Mouse (Mus musculus) forebrain, postnatal 0 days (tissue): ENCODE results near the gene Macf1. TPM values are rescaled to one million over a fixed set of nuclear protein-coding genes. Genes with fewer than 3 reads are reported as not detected.

Experiments used
- ATAC-seq: fragments of 200-750 bp; cut with Nextera tagmentation; 2 replicates; pipeline ENCODE4 v1.8.0; 2017; ENCODE audit warnings: mild to moderate bottlenecking, moderate library complexity
- DNase-seq: peaks from one replicate; pipeline ENCODE4 v3.0.0-alpha.2; 2015
- H3K27ac ChIP-seq: fragments of 300-500 bp; sonication (generic); 2 replicates; pipeline ENCODE4 v1.5.1; 2014; ENCODE audit warnings: low read depth, mild to moderate bottlenecking, antibody characterized with exemption, low read length, moderate library complexity, mixed read lengths
- H3K27me3 ChIP-seq: fragments of 300-500 bp; sonication (generic); 2 replicates; pipeline ENCODE4 v1.6.1; 2014; ENCODE audit warnings: mild to moderate bottlenecking, low read length, mixed read lengths; ENCODE audit not compliant: insufficient read depth
- H3K36me3 ChIP-seq: fragments of 300-500 bp; sonication (generic); 2 replicates; pipeline ENCODE4 v1.6.1; 2014; ENCODE audit warnings: mild to moderate bottlenecking, moderate library complexity; ENCODE audit not compliant: insufficient read depth
- H3K4me1 ChIP-seq: fragments of 300-500 bp; sonication (generic); 2 replicates; pipeline ENCODE4 v1.6.1; 2014; ENCODE audit warnings: antibody characterized with exemption; ENCODE audit not compliant: insufficient read depth
- H3K4me2 ChIP-seq: fragments of 300-500 bp; sonication (generic); 2 replicates; pipeline ENCODE4 v1.6.1; 2014; ENCODE audit warnings: low read depth, mild to moderate bottlenecking, moderate library complexity
- H3K4me3 ChIP-seq: fragments of 300-500 bp; sonication (generic); 2 replicates; pipeline ENCODE4 v1.5.1; 2014; ENCODE audit warnings: low read depth, low read length, mixed read lengths
- H3K9ac ChIP-seq: fragments of 300-500 bp; sonication (generic); 2 replicates; pipeline ENCODE4 v1.6.1; 2014; ENCODE audit warnings: mild to moderate bottlenecking
- H3K9me3 ChIP-seq: fragments of 300-500 bp; sonication (generic); 2 replicates; pipeline ENCODE4 v1.6.1; 2016; ENCODE audit warnings: low read length
- CTCF ChIP-seq: sonication (generic); IDR thresholded peaks from 2 replicates; pipeline ENCODE4 v1.5.1; 2016; ENCODE audit warnings: antibody characterized with exemption, control low read depth, low read depth
- WGBS: fragments of 180-500 bp; shearing (Covaris S2); extraction: QIAGEN DNeasy Blood & Tissue Kit; methylation state at CpG from one replicate; pipeline ENCODE4 v1.1.7; 2014; 5-methylcytosine and 5-hydroxymethylcytosine counted together
- microRNA-seq, 2 experiments: library from miRNA; unstranded; fragments of <30 nt; microRNA quantifications; one replicate each; pipeline ENCODE4; 2016
- polyA plus RNA-seq: library from polyadenylated mRNA; unstranded; fragments of >200 nt; fragmentation: Nextera tagmentation; extraction: Ambion mirVana; gene quantifications from 2 replicates; pipeline ENCODE4 v1.2.1, GENCODE M21; 2015
- total RNA-seq: library from RNA; depleted of rRNA; stranded (reverse); fragments of >200 nt; gene quantifications from 2 replicates; pipeline ENCODE4 v1.2.3, GENCODE M21; 2014; rRNA removed

Gene Macf1
- total and polyA plus RNA-seq, 2 experiments from 2014 or later, result 58.2 to 345 TPM

DNA sequence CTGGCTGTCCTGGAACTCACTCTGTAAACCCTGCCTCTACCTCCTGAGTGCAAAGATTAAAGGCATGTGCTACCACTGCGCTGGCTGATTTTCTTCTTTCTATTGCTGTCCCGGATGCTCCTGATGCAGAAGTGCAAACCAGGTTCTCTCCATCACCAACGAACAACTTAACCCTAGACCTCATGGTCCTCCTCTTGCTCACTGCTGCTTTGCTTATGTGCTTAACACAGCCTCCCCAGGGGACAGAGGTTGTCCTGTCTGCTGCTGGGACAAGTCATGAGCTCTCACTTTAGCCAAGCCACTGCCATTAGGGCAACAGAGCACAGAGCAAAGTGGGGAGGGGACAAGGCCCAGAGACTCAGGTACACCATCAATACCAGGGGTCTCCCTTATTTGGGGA lies 369.7 kb downstream of the Macf1 start:
- Histone ChIP-seq H3K36me3 (no peaks in the 10 kb centered on the region; the same call in 1 of the 2 replicates), H3K4me2 (no peak overlapping the region), H3K9me3 (no peaks in the 10 kb centered on the region), H3K9ac (no peak overlapping the region), H3K27me3 (no peaks in the 10 kb centered on the region), H3K27ac (no peak overlapping the region), H3K4me3 (no peak overlapping the region), H3K4me1 (no peaks in the 10 kb centered on the region)
- 87% methylated on average over 3 of the region's 3 CpGs for WGBS
- TF ChIP-seq CTCF, result no peak
- DNase-seq, result no peak
- ATAC-seq, result no peak

DNA sequence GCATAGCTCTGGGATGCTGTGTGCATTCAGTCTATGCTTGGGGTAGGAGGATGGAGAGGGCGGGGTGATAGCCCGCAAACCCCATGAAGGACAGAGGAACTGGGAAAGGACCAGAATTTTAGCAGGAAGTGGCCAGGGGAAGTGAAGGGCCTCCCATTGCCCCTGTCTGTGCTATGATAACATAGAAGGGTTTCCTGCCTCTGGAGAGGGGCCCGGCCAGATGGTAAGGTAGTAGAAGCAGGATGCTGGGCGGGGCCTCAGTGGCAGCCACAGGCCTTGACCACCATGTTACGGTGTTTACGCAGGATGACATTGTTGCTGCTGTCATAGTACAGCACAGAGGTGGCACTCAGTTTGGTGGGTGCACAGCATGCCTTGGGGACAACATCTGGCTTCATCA lies 371.1 kb downstream of the Macf1 start:
- no peak for DNase-seq
- H3K4me3 ChIP-seq, result no peak overlapping the region
- H3K4me1 ChIP-seq, result no peaks in the 10 kb centered on the region
- no peaks in the 10 kb centered on the region for H3K9me3 ChIP-seq
- no peaks in the 10 kb centered on the region for H3K27me3 ChIP-seq
- no peak overlapping the region for H3K4me2 ChIP-seq
- 90% methylated on average over 6 of the region's 6 CpGs for WGBS
- no peak overlapping the region for H3K9ac ChIP-seq
- no peaks in the 10 kb centered on the region; the same call in 1 of the 2 replicates for H3K36me3 ChIP-seq
- no peak overlapping the region for H3K27ac ChIP-seq
- no peak for ATAC-seq
- TF ChIP-seq CTCF, result no peak

DNA sequence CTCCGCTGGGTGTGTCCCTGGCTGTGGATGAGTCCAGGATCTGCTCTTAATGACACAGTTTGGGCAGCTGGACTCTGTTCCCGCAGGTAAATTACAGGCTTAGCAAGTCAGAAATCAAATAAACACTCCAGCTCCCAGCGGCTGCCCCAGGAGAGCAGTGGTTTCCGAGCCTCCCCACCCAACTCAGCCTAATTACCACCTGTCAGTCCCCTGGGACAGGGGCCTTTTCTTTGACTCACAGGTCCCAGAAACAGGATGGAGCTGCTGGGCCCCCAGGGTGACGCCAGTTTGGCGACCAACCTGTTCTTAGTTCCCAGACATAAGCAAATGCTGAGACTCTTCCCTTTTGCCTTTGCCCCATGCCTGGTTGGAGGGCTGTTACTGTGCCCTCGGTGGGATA lies 372.3 kb downstream of the Macf1 start:
- no peak overlapping the region for H3K4me2 ChIP-seq
- H3K27ac ChIP-seq, result no peak overlapping the region
- DNase-seq (no peak), ATAC-seq (no peak)
- 86% methylated on average over 7 of the region's 7 CpGs for WGBS
- H3K9ac ChIP-seq, result no peak overlapping the region
- TF ChIP-seq CTCF, result no peak
- no peaks in the 10 kb centered on the region for H3K9me3 ChIP-seq
- no peaks in the 10 kb centered on the region; the same call in none of the 2 replicates for H3K36me3 ChIP-seq
- H3K27me3 ChIP-seq, result no peaks in the 10 kb centered on the region
- no peaks in the 10 kb centered on the region for H3K4me1 ChIP-seq
- no peak overlapping the region for H3K4me3 ChIP-seq

DNA sequence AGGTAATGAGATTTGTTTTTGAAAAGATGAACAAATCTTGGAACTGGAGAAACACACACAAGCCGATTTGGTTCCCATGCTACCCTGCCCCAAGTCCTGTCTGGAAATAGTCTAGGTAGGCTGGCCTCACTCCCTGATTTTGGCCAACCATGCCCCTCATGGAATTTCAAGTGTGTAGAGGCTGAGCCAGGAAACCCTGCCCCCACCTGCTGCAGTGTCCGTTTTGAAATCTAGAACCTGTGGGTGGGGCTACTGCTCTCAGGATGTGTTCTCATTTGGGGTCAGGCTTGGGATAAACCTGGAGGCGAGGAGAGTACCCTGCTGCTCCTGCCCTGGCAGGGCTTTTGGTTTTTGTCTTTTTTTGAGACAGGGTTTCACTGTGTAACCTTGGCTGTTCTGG lies 375.9 kb downstream of the Macf1 start:
- WGBS, result 60% methylated on average over 3 of the region's 3 CpGs

DNA sequence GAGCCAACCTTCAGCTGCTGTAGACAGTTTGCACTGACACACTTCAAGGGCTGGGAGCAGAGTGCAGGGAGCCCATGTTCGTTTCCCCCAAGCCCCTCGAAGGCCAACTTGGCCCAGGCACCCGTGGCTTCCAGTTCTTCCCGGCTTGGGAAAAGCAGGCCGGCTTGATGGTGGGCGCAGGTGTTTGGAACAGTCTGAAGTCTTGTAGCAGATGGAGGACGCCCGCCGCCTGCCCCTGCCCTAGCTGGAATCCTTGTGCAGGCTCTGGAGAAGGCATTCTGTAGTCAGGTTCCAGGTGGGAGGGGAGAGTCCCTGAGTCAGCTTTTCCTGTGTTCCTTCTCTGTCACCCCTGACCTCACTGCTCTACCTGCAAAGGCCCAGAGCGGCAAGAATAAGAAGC lies 377.2 kb downstream of the Macf1 start:
- ATAC-seq (no peak), DNase-seq (no peak)
- Histone ChIP-seq H3K9me3 (no peaks in the 10 kb centered on the region), H3K4me3 (no peak overlapping the region), H3K9ac (no peak overlapping the region), H3K27me3 (no peaks in the 10 kb centered on the region), H3K4me1 (no peaks in the 10 kb centered on the region), H3K36me3 (peaks cover 13% of the 10 kb centered on the region), H3K27ac (no peak overlapping the region), H3K4me2 (no peak overlapping the region)
- WGBS, result 81% methylated on average over 10 of the region's 10 CpGs
- TF ChIP-seq CTCF, result no peak

More for the DNA sequence above, 375.9 kb downstream of the Macf1 start:
- no peak for DNase-seq
- Histone ChIP-seq H3K4me2 (no peak overlapping the region), H3K9ac (no peak overlapping the region), H3K36me3 (no peaks in the 10 kb centered on the region; the same call in none of the 2 replicates), H3K27ac (no peak overlapping the region), H3K27me3 (no peaks in the 10 kb centered on the region), H3K4me1 (no peaks in the 10 kb centered on the region), H3K4me3 (no peak overlapping the region), H3K9me3 (no peaks in the 10 kb centered on the region)
- no peak for ATAC-seq
- TF ChIP-seq CTCF, result no peak

DNA sequence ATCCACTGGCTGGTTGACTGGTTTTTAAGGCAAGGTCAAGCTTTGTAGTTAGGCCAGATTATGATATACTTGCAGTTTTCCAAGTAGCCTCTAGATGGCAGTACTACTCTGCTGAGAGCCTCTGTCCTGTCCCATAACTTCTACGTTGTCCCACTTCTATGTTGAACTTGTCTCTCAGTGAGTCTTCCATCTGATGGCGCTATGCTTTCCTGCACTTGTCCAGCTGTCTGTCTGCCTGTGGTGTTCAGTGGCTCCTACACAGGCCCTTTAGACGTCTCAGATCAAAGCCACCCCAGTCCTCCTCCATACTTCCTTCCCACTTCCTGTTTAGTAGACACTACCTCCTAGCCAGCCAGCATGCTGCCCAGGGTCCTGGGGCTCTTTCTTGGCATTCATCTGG lies 378.4 kb downstream of the Macf1 start:
- H3K27ac ChIP-seq, result no peak overlapping the region
- no peaks in the 10 kb centered on the region for H3K9me3 ChIP-seq
- TF ChIP-seq CTCF, result peak; percentile 79
- DNase-seq, result peak; percentile 48
- peaks cover 17% of the 10 kb centered on the region for H3K36me3 ChIP-seq
- no peaks in the 10 kb centered on the region for H3K27me3 ChIP-seq
- H3K4me3 ChIP-seq, result no peak overlapping the region
- 50% methylated on average over 3 of the region's 3 CpGs for WGBS
- H3K9ac ChIP-seq, result no peak overlapping the region
- peak; percentile 34 for ATAC-seq
- H3K4me2 ChIP-seq, result no peak overlapping the region
- no peaks in the 10 kb centered on the region for H3K4me1 ChIP-seq

Small RNAs within 50 kb of the gene (microRNA-seq; reads per million reads assigned to microRNA genes)
- gene Mir6398, result 0 reads per million in 2 experiments

Other genes with a start within 250 kb of the Macf1 start
- gene Ndufs5, start 33.8 kb upstream of the Macf1 start, total RNA-seq, result 161 and 279 TPM in 2 replicates
- gene Ndufs5, start 33.8 kb upstream of the Macf1 start, polyA plus RNA-seq, result 536 and 634 TPM in 2 replicates
- 60.7 and 64.1 TPM in 2 replicates for gene Akirin1, start 66.0 kb upstream of the Macf1 start, total RNA-seq
- gene Akirin1, start 66.0 kb upstream of the Macf1 start, polyA plus RNA-seq, result 65.9 and 69.0 TPM in 2 replicates
- 0.48 and 0.54 TPM in 2 replicates for gene Rhbdl2, start 103.5 kb upstream of the Macf1 start, total RNA-seq
- gene Rhbdl2, start 103.5 kb upstream of the Macf1 start, polyA plus RNA-seq, result 0.73 and 0.86 TPM in 2 replicates
- gene 4933427I04Rik, start 175.3 kb upstream of the Macf1 start, total RNA-seq, result not detected in 2 replicates
- gene 4933427I04Rik, start 175.3 kb upstream of the Macf1 start, polyA plus RNA-seq, result 0.09 and 0.11 TPM in 2 replicates
- 7.1 and 7.9 TPM in 2 replicates for gene Mycbp, start 220.5 kb upstream of the Macf1 start, total RNA-seq
- 40.8 and 46.0 TPM in 2 replicates for gene Mycbp, start 220.5 kb upstream of the Macf1 start, polyA plus RNA-seq
- 41.8 and 51.9 TPM in 2 replicates for gene Rragc, start 233.1 kb upstream of the Macf1 start, total RNA-seq
- 32.8 and 42.6 TPM in 2 replicates for gene Rragc, start 233.1 kb upstream of the Macf1 start, polyA plus RNA-seq
- not detected in 2 replicates for gene 4930535I16Rik, start 233.7 kb upstream of the Macf1 start, total RNA-seq
- gene 4930535I16Rik, start 233.7 kb upstream of the Macf1 start, polyA plus RNA-seq, result not detected in 2 replicates